Mouse (Mus musculus): Measurements from ENCODE around the gene Zswim3.
"Not testable (repeated sequence)": the region's sequence is repeated elsewhere in the genome, so short reads cannot be mapped to it uniquely, and the experiment has no call there.

Gene Zswim3

DNA sequence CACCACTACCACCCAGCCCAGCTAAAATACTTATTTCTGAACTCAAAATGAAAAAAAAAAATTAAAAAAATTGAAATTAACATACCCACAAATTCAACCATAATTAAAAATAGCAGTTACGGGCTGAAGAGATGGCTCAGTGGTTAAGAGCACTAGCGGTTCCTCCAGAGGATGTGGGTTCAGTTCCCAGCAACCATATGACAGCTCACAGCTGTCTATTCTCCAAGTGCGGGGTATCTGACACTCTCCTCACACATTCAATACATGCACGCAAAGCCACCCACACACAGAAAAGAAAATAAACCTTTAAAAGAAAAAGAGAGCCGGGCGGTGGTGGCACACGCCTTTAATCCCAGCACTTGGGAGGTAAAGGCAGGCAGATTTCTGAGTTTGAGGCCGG is 45.2 kb downstream of the Zswim3 start:
- DNase-seq (ENCODE audit: low read depth, low spot score): no peak

- not testable (repeated sequence) for DNase-seq (ENCODE audit: low read depth, low spot score)
These were observed 50.7 kb downstream of the Zswim3 start for GRCm38 (mm10) chr2:164855572-164855971.

DNA sequence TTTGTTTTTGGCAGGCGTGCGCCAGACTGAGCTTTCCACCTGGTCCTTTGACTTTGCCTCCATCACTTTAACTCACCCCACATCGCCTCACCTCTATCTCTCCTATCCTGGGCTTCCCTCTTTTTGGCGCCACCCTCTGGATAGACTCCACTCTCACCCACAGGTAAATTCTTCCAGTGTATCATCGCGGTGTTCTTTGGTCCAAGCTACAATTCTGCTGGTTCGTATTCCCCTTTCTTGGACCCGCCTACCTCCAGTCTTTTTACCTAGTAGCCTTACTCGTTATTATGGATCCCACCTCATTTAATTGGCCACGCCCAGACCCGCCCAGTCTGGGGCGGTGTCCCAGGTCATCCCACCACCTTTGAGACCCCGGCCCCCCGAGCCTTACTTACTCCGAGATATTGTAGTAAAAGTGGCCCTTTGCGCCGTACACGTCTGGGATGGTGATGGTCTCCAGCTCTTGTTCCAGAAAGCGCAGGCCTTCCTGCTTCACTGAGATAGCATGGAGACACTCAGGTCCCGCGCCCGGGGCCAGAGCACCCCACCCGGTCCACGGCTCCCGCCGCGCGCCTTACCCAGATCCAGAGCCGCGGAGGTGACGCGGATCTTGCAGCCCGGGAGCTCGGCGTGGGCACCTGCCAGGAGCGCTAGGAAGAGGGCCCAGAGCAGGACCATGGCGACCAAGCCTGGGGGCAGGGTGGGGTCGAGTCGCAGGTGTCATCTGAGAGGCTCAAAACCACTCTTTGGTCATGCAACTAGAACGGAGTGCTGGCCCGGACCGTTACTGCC is 51.6 kb downstream of the Zswim3 start:
- DNase-seq (ENCODE audit: low read depth, low spot score): no peak

GRCm38 (mm10) chr2:164857101-164857821 is 52.4 kb downstream of the Zswim3 start, which contains the start of gene Pltp:
Pltp (minus strand) TSS chr2:164857711.
- no peak for DNase-seq (ENCODE audit: low read depth, low spot score)

DNA sequence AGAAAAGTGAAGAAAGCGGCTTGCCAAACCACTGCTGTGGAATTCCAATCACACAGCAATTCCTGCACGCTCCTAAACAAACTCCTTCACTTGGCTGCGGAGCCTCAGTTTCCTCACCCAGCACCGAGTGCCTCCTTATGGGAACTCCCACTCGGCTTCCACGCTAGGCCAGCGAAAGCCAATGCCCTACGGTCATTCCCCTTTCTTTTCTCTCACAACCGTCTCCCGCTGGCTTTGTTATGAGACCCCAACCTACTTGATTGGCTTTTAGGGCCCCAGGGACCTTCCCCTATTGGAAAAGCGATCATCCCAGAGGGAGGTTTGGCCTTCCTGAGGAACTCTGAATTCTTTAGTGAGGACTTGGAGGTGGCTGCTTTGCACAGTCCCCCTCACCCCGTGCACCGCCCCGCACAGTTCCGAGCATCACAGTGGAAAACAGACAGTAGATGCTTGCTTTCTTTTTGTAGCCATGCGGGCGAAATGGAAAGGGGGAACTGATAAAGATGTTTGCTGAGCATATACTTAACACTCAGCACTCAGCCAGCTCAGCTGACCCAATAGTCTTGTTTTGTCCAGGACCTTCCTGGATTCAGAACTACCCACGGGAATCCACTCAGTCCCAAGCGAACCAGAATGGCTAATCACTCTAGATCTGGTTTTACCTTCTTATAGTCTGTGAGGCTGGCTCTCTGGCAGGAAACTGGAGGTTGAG is 53.1 kb downstream of the Zswim3 start:
- DNase-seq (ENCODE audit: low read depth, low spot score): no peak

- no peak for DNase-seq (ENCODE audit: low read depth, low spot score)
These were observed 54.3 kb downstream of the Zswim3 start for GRCm38 (mm10) chr2:164859155-164859554.

DNA sequence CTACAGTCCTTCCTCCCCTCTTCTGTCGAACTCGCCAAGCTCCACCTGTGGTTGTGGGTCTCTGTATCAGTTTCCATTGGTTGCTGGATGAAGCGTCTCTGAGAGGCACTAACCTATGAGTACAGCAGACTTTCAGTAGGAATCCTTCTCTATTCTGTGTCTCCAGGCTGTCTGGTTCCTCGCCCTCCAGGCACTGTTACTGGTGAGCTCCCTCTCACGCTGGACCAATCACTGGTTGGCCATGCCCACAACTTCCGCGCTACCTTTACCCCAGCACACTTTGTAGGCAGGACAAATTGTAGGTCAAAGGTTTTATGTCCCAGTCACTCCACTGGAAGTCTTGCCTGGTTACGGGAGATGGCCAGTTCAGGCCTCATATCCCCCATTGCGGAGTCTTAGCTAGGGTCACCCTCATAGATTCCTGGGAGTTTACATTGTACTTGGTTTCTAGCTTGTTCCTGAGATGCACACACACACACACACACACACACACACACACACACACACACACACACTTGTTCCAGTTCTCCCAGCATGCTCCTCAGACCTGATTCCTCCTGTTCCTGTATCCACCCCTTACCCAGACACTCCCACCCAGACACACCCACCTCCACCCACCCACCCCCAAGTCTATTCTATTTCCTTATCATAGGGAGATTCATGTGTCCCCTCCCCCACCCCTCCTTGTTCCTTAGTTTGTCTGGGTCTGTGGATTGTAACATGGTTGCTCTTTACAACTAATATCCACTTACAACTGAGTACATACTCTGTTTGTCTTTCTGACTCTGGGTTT is 54.9 kb downstream of the Zswim3 start:
- no peak for DNase-seq (ENCODE audit: low read depth, low spot score)

- DNase-seq (ENCODE audit: low read depth, low spot score): no peak
These were observed 56.2 kb downstream of the Zswim3 start for GRCm38 (mm10) chr2:164861094-164861493.

GRCm38 (mm10) chr2:164862179-164862861 is 57.4 kb downstream of the Zswim3 start:
- no peak for DNase-seq (ENCODE audit: low read depth, low spot score)

DNA sequence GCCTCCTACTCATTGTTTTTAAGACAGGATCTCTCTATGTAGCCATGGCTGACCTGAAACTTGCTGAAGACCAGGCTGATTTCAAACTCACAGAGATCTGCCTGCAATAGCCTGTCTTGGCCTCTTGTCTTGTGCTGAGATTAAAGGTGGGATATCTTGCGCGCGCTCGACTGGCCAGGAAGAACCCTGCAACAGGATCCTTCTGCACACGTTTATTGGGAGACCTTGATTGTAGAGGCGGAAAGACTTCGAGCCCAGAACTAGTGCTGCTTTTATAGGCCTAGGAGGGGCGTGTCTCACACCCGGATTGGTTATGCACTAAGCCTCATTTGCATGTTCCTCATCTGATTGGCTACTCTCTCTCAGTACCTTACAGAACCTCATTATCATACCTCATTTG is 58.5 kb downstream of the Zswim3 start:
- DNase-seq (ENCODE audit: low read depth, low spot score): not testable (repeated sequence)

GRCm38 (mm10) chr2:164864593-164864992 is 59.7 kb downstream of the Zswim3 start:
- DNase-seq (ENCODE audit: low read depth, low spot score): no peak

- no peak for DNase-seq (ENCODE audit: low read depth, low spot score)
These were observed 62.0 kb downstream of the Zswim3 start for GRCm38 (mm10) chr2:164866741-164867551.

DNA sequence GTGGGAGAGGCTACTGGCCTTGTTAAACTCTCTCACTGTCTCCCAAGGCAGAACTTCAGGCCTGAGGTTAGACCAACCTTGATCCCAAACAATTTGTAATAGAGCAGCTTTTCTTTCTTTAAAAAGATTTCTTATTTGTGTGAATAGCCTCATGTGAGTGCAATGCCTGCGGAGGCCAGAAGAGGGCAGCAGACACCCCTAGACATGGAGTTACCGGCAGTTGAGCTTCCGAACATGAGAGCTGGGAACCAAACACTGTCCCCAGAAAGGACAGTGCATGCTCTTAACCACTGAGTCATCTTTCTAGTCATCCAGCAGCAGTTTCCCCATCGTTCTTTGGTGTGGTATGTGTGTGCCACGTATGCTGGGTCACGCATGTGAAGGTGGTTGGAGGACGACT is 62.7 kb downstream of the Zswim3 start:
- no peak for DNase-seq (ENCODE audit: low read depth, low spot score)

GRCm38 (mm10) chr2:164868491-164868890 is 63.6 kb downstream of the Zswim3 start:
- DNase-seq (ENCODE audit: low read depth, low spot score): no peak

Measured in WW6 (cell line).